Mouse (Mus musculus): ENCODE measurements around the gene Olfr867. TPM values are rescaled to one million over a fixed set of nuclear protein-coding genes. Genes with fewer than 3 reads are reported as not detected.

Olfr867 gene
- total RNA-seq (2014; rRNA removed; ENCODE audit: low replicate concordance) (not detected in 2 replicates), polyA plus RNA-seq (2015; fragmentation: Nextera tagmentation; extraction: Ambion mirVana) (not detected in 2 replicates)

DNA sequence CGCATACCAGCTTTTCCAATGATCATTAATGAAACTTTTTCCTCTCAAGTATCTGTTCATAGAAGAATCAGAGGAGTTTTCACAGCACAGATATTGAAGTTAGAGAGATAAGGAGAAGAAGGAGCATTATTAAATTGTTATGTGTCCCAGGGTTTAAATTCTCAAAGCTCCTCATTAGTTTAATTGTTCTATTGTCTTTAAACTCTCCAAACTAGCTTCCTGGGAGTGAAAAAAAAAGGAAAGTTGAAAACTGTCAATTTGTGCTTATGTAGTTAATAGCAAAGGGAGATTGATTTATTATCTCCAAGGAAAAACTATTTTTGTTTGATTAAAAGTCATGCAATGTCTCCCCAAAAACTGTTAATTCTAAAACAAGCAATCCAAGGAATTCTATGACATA lies at the start of gene Olfr867:
Gene Olfr867 (minus strand): TSS at position 101 of the 400 bp plus-strand sequence.
- TF ChIP-seq CTCF (IDR thresholded peaks at IDR 0.05; ENCODE audit: low read depth) (no peak), EP300 (IDR thresholded peaks at IDR 0.05; ENCODE audit: low read depth) (no peak)
- H3K27me3 ChIP-seq (ENCODE audit: control insufficient read depth, insufficient read depth, low read length) = no peaks in the 10 kb centered on the region
- no peaks in the 10 kb centered on the region for H3K36me3 ChIP-seq (replicated peaks; ENCODE audit: control insufficient read depth, insufficient read depth, low read length)
- ATAC-seq (ENCODE audit: insufficient read depth, low read depth) (no peak), DNase-seq (ENCODE audit: low spot score) (no peak)
- H3K9me3 ChIP-seq (replicated peaks; ENCODE audit: control insufficient read depth, low read length) = no peaks in the 10 kb centered on the region; the same call in 1 of the 2 replicates
- H3K9ac ChIP-seq (replicated peaks; ENCODE audit: low read depth, low read length) = no peak within 1 kb of the TSS
- H3K27ac ChIP-seq (ENCODE audit: low read depth) = no peak within 1 kb of the TSS
- 62% methylated on average over 1 of the region's 1 CpGs for WGBS
- H3K4me2 ChIP-seq (ENCODE audit: low read depth, low read length) = no peak within 1 kb of the TSS
- H3K4me3 ChIP-seq (ENCODE audit: low read depth, low read length) = no peak within 1 kb of the TSS
- H3K4me1 ChIP-seq (ENCODE audit: control insufficient read depth, insufficient read depth) = no peaks in the 10 kb centered on the region

GRCm38 (mm10) chr9:20098326-20098725 lies 41.0 kb upstream of the Olfr867 start, which contains the start of gene Olfr868:
TSS of gene Olfr868 (plus strand) at chr9:20098626.
- H3K4me1 ChIP-seq (ENCODE audit: control insufficient read depth, insufficient read depth) = no peaks in the 10 kb centered on the region
- H3K9ac ChIP-seq (replicated peaks; ENCODE audit: low read depth, low read length) = no peak within 1 kb of the TSS
- 23% methylated on average over 2 of the region's 2 CpGs for WGBS
- no peak within 1 kb of the TSS for H3K4me2 ChIP-seq (ENCODE audit: low read depth, low read length)
- no peak within 1 kb of the TSS for H3K27ac ChIP-seq (ENCODE audit: low read depth)
- no peaks in the 10 kb centered on the region for H3K27me3 ChIP-seq (ENCODE audit: control insufficient read depth, insufficient read depth, low read length)
- TF ChIP-seq EP300 (IDR thresholded peaks at IDR 0.05; ENCODE audit: low read depth) (no peak), CTCF (IDR thresholded peaks at IDR 0.05; ENCODE audit: low read depth) (no peak)
- 0 out of 2 replicates have a peak, but pooled peaks cover 5% of the 10 kb centered on the region for H3K9me3 ChIP-seq (replicated peaks; ENCODE audit: control insufficient read depth, low read length)
- DNase-seq (ENCODE audit: low spot score) (no peak), ATAC-seq (ENCODE audit: insufficient read depth, low read depth) (no peak)
- no peaks in the 10 kb centered on the region for H3K36me3 ChIP-seq (replicated peaks; ENCODE audit: control insufficient read depth, insufficient read depth, low read length)
- no peak within 1 kb of the TSS for H3K4me3 ChIP-seq (ENCODE audit: low read depth, low read length)

DNA sequence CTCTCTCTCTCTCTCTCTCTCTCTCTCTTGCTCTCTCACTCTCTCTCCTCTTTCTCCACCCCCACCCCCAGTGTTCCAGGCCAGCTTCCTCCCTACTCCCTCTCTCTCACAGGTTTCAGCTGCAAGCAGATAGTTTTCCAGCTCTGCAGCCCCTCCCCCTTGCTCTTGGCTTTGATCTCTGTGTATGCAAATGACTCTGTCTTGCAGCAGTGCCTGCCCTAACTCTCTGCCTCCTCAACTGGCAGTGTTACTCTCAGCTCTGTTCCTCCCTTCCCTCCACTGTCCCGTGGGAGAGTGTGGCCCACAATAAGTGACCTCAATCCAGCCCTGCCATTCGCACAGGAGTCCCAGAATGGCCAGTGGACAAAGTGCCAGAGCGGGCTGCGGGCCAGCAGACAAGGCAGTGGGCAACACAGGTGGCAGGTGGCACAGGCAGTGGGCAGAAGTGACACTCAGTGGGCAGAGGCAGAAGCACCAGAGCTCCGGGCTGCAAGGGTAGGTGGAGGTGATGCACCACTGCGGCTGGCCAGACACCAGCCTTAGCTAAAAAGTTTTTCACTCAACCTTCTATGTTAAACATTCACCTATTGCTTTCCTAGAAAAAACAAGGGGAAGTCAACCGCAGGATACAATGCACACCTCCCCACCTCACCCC lies 16.3 kb upstream of the Olfr867 start:
- Histone ChIP-seq H3K36me3 (replicated peaks; ENCODE audit: control insufficient read depth, insufficient read depth, low read length) (no peaks in the 10 kb centered on the region), H3K27ac (ENCODE audit: low read depth) (no peak overlapping the region), H3K9ac (replicated peaks; ENCODE audit: low read depth, low read length) (no peak overlapping the region), H3K4me1 (ENCODE audit: control insufficient read depth, insufficient read depth) (no peaks in the 10 kb centered on the region), H3K9me3 (replicated peaks; ENCODE audit: control insufficient read depth, low read length) (peaks cover 6% of the 10 kb centered on the region; the same call in 1 of the 2 replicates), H3K27me3 (ENCODE audit: control insufficient read depth, insufficient read depth, low read length) (no peaks in the 10 kb centered on the region), H3K4me3 (ENCODE audit: low read depth, low read length) (no peak overlapping the region), H3K4me2 (ENCODE audit: low read depth, low read length) (no peak overlapping the region)
- no peak for DNase-seq (ENCODE audit: low spot score)
- no peak for ATAC-seq (ENCODE audit: insufficient read depth, low read depth)
- 56% methylated on average over 7 of the region's 7 CpGs for WGBS
- TF ChIP-seq EP300 (IDR thresholded peaks at IDR 0.05; ENCODE audit: low read depth) (no peak), CTCF (IDR thresholded peaks at IDR 0.05; ENCODE audit: low read depth) (no peak)

DNA sequence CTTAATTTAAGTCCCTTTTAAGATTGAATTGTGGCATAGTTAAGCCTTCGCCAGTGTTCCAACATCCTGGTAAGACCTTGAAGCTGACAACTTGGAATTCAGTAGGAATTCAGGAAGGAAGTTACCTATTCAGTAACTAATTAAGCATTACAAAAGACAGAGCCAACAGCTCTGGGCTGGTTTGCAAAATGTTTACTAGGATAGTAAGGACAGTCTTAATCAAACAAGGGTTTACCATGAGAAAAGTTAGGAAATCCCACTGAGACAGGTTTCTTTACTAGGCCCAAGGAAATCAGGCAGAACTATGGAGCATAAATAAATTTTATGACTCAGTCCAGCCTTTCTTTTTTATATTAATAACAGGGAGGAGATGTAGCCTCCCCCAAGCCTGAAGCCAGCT lies 13.9 kb upstream of the Olfr867 start:
- no peaks in the 10 kb centered on the region for H3K4me1 ChIP-seq (ENCODE audit: control insufficient read depth, insufficient read depth)
- DNase-seq (ENCODE audit: low spot score) (no peak), ATAC-seq (ENCODE audit: insufficient read depth, low read depth) (no peak)
- no peak overlapping the region for H3K4me3 ChIP-seq (ENCODE audit: low read depth, low read length)
- H3K9ac ChIP-seq (replicated peaks; ENCODE audit: low read depth, low read length) = no peak overlapping the region
- WGBS = 74% methylated on average over 1 of the region's 1 CpGs
- peaks cover 3% of the 10 kb centered on the region; the same call in 1 of the 2 replicates for H3K9me3 ChIP-seq (replicated peaks; ENCODE audit: control insufficient read depth, low read length)
- no peaks in the 10 kb centered on the region for H3K27me3 ChIP-seq (ENCODE audit: control insufficient read depth, insufficient read depth, low read length)
- TF ChIP-seq CTCF (IDR thresholded peaks at IDR 0.05; ENCODE audit: low read depth) (no peak), EP300 (IDR thresholded peaks at IDR 0.05; ENCODE audit: low read depth) (no peak)
- H3K36me3 ChIP-seq (replicated peaks; ENCODE audit: control insufficient read depth, insufficient read depth, low read length) = no peaks in the 10 kb centered on the region
- no peak overlapping the region for H3K4me2 ChIP-seq (ENCODE audit: low read depth, low read length)
- H3K27ac ChIP-seq (ENCODE audit: low read depth) = no peak overlapping the region

- no peak for ATAC-seq (ENCODE audit: insufficient read depth, low read depth)
- Histone ChIP-seq H3K9me3 (replicated peaks; ENCODE audit: control insufficient read depth, low read length) (peaks cover 3% of the 10 kb centered on the region; the same call in 1 of the 2 replicates), H3K27me3 (ENCODE audit: control insufficient read depth, insufficient read depth, low read length) (no peaks in the 10 kb centered on the region), H3K27ac (ENCODE audit: low read depth) (no peak overlapping the region), H3K4me3 (ENCODE audit: low read depth, low read length) (no peak overlapping the region), H3K36me3 (replicated peaks; ENCODE audit: control insufficient read depth, insufficient read depth, low read length) (no peaks in the 10 kb centered on the region), H3K9ac (replicated peaks; ENCODE audit: low read depth, low read length) (no peak overlapping the region), H3K4me1 (ENCODE audit: control insufficient read depth, insufficient read depth) (no peaks in the 10 kb centered on the region), H3K4me2 (ENCODE audit: low read depth, low read length) (no peak overlapping the region)
- 56% methylated on average over 3 of the region's 3 CpGs for WGBS
- DNase-seq (ENCODE audit: low spot score) = no peak
- no peak for TF ChIP-seq EP300 (IDR thresholded peaks at IDR 0.05; ENCODE audit: low read depth)
- TF ChIP-seq CTCF (IDR thresholded peaks at IDR 0.05; ENCODE audit: low read depth) = no peak
Observed at GRCm38 (mm10) chr9:20070236-20070635, 12.9 kb upstream of the Olfr867 start.
